Mouse (Mus musculus) duodenum, adult 2 months (tissue): Measurements from ENCODE around the gene Itch. TPM values are rescaled to one million over a fixed set of nuclear protein-coding genes. Genes with fewer than 3 reads are reported as not detected.

Source experiments
- polyA plus RNA-seq: library from polyadenylated mRNA; depleted of rRNA; stranded (reverse); fragments of >200 nt; gene quantifications from 2 replicates; pipeline ENCODE4 v1.2.3, GENCODE M21; 2012; ENCODE audit warnings: low replicate concordance; rRNA removed

The Itch gene
- polyA plus RNA-seq = 3.7 and 4.7 TPM in 2 replicates

DNA sequence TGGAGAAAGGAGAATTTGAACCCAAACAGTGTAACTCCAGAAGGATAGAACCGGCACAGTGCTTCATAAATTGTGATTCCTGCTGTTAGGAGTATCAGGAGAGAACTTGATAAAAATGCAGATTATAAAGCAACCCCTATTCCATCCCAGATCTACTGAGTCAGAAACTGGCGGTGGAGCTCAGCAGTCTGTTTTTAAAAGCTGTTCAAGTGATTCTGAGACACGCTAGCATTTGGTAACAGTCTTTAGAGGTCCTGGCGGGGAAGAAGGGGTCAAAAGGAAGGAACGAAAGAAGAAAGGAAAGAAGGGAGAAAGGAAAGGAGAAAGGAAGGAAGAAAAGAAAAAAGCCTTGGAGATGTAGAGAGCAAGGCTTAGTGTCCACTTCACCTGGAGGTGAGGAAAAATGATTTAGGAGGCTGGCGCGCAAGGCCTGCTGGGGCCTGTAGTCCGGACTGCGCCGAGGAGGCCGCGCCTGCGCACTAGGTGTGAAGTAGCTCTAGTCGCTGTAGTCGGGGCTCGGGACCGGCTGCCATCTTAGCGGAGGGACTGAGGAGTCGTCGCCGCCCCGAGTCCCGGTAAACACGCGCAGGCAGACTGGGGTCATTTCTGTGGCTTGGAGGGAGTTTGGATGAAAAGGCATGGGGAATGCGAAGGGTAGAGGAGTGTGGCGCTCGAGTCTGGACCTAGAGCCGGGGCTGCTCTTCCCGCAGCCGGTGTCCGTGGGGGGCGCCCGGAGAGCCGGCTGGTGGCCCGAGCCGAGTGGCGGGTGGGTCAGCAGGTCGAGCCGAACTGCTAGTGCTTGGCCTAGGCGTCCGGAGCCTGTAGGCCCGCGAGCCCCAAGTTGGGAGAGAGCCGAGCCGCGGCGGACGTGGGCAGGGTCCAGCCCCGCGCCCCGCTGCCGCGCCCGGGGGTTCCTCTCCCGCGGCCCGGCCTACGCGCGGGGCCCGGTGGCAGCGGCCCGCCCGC, at the start of gene Itch:
Gene Itch, plus strand, starts transcription at position 499 of the 966 bp plus-strand sequence.

DNA sequence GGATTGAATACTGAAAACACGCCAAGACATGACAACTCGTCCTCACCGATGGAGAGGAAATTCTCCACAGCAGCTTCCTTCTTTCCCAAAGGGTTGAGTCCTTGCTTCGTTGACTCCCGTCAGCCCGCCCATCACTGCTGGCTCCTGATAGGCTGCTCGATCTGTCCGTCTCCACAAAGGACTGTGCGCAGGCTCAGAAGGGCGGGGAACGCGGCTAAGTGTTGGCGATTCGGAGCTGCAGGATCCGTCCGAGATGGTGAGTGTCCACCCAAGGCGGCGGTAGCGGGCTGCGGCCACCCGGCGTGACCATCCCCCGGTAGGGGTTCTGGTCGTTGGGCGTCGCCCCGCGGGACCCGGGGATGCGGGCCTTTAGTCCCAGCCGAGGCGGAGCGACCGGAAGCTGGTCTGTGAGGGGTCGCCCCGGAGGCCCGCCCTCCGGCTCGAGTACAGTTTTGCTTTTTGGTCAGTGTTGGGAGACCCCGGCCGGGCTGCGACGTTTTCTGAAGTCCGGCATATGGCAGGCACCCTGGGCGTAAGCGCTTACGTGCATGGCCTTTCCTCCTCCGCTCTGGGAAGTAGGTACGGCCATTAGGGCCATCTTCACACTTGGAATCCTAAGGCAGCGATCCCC, 103.2 kb downstream of the Itch start, which contains the start of gene Dynlrb1:
Gene Dynlrb1, plus strand, starts transcription at position 172 of the 631 bp plus-strand sequence.

DNA sequence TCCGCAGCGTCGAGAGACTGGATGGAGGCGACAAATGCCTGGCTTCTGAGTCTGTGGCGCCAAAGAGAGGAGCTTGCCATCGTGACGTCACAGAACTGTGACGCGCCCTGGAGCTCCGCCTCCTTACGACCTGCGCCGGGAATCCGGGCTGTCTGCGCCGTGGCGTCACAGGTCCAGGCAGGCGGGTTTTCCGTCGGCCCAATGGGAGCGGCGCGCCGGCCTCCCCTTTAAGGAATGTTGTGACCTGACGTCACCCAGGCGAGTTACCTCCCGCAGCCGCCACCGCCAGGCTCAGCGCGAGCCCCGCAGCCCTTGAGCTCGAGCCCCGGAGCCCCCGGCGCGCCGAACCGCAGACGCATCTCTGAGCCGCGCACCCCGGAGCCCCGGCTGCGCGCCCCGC, 142.9 kb downstream of the Itch start, which contains the start of gene Map1lc3a:
Gene Map1lc3a, plus strand, starts transcription at position 103 of the 400 bp plus-strand sequence.

Other genes with a start within 250 kb of the Itch start
- 0.59 and 1.9 TPM in 2 replicates for gene Eif2s2, start 240.6 kb upstream of the Itch start, polyA plus RNA-seq
- 0.02 TPM in 1 of 2 replicates, not detected in the other for gene Gm14226, start 115.2 kb upstream of the Itch start, polyA plus RNA-seq
- 64.5 and 82.9 TPM in 2 replicates for gene Ahcy, start 59.0 kb upstream of the Itch start, polyA plus RNA-seq
- 88.4 and 90.7 TPM in 2 replicates for gene Dynlrb1, start 103.0 kb downstream of the Itch start, polyA plus RNA-seq
- gene Map1lc3a, start 142.8 kb downstream of the Itch start, polyA plus RNA-seq = 197 and 362 TPM in 2 replicates
- 15.7 and 18.5 TPM in 2 replicates for gene Pigu, start 223.9 kb downstream of the Itch start, polyA plus RNA-seq
- gene Trp53inp2, start 247.6 kb downstream of the Itch start, polyA plus RNA-seq = 138 and 190 TPM in 2 replicates